Mouse (Mus musculus) neural tube, embryonic 14.5 days (tissue): Measurements from ENCODE around the gene Pwwp2b. TPM values are rescaled to one million over a fixed set of nuclear protein-coding genes. Genes with fewer than 3 reads are reported as not detected.

Experiments
- ATAC-seq: fragments of 200-750 bp; cut with Nextera tagmentation; 2 replicates; pipeline ENCODE4 v1.8.0; 2017; ENCODE audit warnings: low read depth, mild to moderate bottlenecking, moderate TSS enrichment, moderate library complexity
- H3K27ac ChIP-seq: fragments of 300-500 bp; sonication (generic); 2 replicates; pipeline ENCODE4 v1.5.1; 2014; ENCODE audit warnings: low read depth, mild to moderate bottlenecking, control low read depth, low read length, moderate library complexity, mixed read lengths
- H3K27me3 ChIP-seq: fragments of 300-500 bp; sonication (generic); 2 replicates; pipeline ENCODE4 v1.6.1; 2014; ENCODE audit warnings: low read length; ENCODE audit not compliant: control insufficient read depth, insufficient read depth
- H3K36me3 ChIP-seq: fragments of 300-500 bp; sonication (generic); 2 replicates; pipeline ENCODE4 v1.6.1; 2014; ENCODE audit warnings: low read length, mixed read lengths; ENCODE audit not compliant: control insufficient read depth, insufficient read depth
- H3K4me1 ChIP-seq: fragments of 300-500 bp; sonication (generic); 2 replicates; pipeline ENCODE4 v1.6.1; 2014; ENCODE audit warnings: low read length; ENCODE audit not compliant: control insufficient read depth, insufficient read depth
- H3K4me2 ChIP-seq: fragments of 300-500 bp; sonication (generic); 2 replicates; pipeline ENCODE4 v1.6.1; 2014; ENCODE audit warnings: mild to moderate bottlenecking, low read depth, low read length, control low read depth
- H3K4me3 ChIP-seq: fragments of 300-500 bp; sonication (generic); 2 replicates; pipeline ENCODE4 v1.5.1; 2014; ENCODE audit warnings: low read depth, low read length, control low read depth, mixed read lengths
- H3K9ac ChIP-seq: fragments of 300-500 bp; sonication (generic); replicated peaks from 2 replicates; pipeline ENCODE4 v1.6.1; 2014; ENCODE audit warnings: low read depth, mild to moderate bottlenecking, control low read depth, low read length, mixed read lengths
- H3K9me3 ChIP-seq: fragments of 300-500 bp; sonication (generic); 2 replicates; pipeline ENCODE4 v1.6.1; 2016; ENCODE audit warnings: low read length; ENCODE audit not compliant: control insufficient read depth
- WGBS: fragments of 180-500 bp; shearing (Covaris S2); extraction: QIAGEN DNeasy Blood & Tissue Kit; methylation state at CpG from one replicate; pipeline ENCODE4 v1.1.7; 2014; 5-methylcytosine and 5-hydroxymethylcytosine counted together
- polyA plus RNA-seq: library from polyadenylated mRNA; unstranded; fragments of >200 nt; fragmentation: Nextera tagmentation; extraction: Ambion mirVana; gene quantifications from 2 replicates; pipeline ENCODE4 v1.2.1, GENCODE M21; 2014

Pwwp2b gene
- polyA plus RNA-seq, 1 experiment from 2014 or later = 6.4 TPM

DNA sequence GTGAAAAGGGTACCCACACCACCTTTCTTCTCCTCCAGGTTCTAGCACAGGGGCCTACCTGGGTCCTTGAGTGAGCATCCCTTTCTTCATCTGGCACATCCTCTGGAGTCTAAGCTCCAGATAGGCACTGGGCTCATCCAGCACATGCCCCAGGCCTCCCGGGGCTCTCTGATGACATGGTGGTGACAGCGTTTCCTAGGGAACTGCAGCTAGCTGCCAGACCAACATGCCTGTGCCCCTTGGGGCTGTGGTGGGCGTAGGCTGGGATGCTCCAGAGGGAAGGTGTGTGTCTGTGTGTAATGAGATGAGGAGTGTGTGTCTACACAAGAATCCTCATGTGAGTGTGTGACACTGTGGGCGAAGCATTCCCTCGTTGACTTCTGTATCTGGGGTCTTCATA, 31.3 kb downstream of the Pwwp2b start:
- no peak overlapping the region for H3K4me2 ChIP-seq
- no peak overlapping the region for H3K9ac ChIP-seq
- no peaks in the 10 kb centered on the region for H3K9me3 ChIP-seq
- no peak overlapping the region for H3K4me3 ChIP-seq
- H3K4me1 ChIP-seq = peaks cover 3% of the 10 kb centered on the region; the same call in 1 of the 2 replicates
- 75% methylated on average over 5 of the region's 5 CpGs for WGBS
- H3K27ac ChIP-seq = no peak overlapping the region
- H3K27me3 ChIP-seq = no peaks in the 10 kb centered on the region
- no peak for ATAC-seq
- no peaks in the 10 kb centered on the region for H3K36me3 ChIP-seq

DNA sequence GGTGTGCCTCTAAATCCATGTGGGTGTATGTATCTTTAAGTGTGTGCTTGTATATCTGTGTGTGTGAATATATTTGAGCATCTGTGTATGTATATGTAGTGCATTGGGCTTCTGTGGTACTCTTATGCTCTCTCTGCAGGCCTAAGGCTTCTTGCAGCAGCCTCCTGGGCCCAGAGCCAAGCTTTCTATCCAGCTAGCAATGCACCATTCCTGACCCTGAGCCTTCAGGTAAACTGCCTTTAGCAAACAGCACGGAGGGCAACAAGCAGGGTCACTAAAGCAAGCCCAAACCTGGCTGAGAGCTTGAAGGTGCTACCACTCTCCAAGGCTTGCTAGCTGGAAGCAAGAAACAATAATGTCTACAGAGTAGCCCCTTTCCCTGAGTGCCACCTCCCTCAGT, 31.8 kb downstream of the Pwwp2b start:
- no peak overlapping the region for H3K9ac ChIP-seq
- no peaks in the 10 kb centered on the region for H3K36me3 ChIP-seq
- H3K4me2 ChIP-seq = no peak overlapping the region
- no peaks in the 10 kb centered on the region for H3K27me3 ChIP-seq
- H3K4me3 ChIP-seq = no peak overlapping the region
- peaks cover 3% of the 10 kb centered on the region; the same call in 1 of the 2 replicates for H3K4me1 ChIP-seq
- WGBS = 89% methylated on average over 1 of the region's 1 CpGs
- no peak for ATAC-seq
- no peaks in the 10 kb centered on the region for H3K9me3 ChIP-seq
- H3K27ac ChIP-seq = no peak overlapping the region

DNA sequence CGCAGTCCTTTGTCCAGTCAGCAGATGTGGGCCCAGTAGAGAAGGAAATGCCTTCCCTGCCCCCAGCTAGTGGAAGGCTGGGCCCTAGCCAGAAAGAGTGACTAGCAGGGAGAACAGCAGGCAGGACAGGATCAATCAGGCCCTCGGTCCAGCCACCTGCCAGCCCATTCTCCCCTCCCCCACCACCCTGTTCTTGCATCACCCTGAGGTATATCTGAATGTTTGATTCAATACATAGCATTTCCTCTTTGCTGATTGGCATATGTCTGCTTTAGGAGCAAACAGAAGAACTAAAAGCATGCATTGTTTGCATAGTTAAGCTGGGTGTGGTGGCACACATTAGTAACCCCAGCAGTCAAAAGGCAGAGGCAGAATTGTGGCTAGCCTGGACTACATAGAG, 32.9 kb downstream of the Pwwp2b start:
- H3K4me1 ChIP-seq = peaks cover 3% of the 10 kb centered on the region; the same call in 1 of the 2 replicates
- H3K27me3 ChIP-seq = no peaks in the 10 kb centered on the region
- H3K27ac ChIP-seq = no peak overlapping the region
- H3K9me3 ChIP-seq = no peaks in the 10 kb centered on the region
- no peak overlapping the region for H3K9ac ChIP-seq
- WGBS = 43% methylated on average over 2 of the region's 2 CpGs
- no peak for ATAC-seq
- no peak overlapping the region for H3K4me2 ChIP-seq
- H3K36me3 ChIP-seq = no peaks in the 10 kb centered on the region
- H3K4me3 ChIP-seq = no peak overlapping the region

GRCm38 (mm10) chr7:139282037-139282436, 33.8 kb downstream of the Pwwp2b start:
- Histone ChIP-seq H3K27ac (no peak overlapping the region), H3K27me3 (no peaks in the 10 kb centered on the region), H3K4me2 (no peak overlapping the region), H3K4me1 (peaks cover 3% of the 10 kb centered on the region; the same call in 1 of the 2 replicates), H3K4me3 (no peak overlapping the region), H3K9ac (no peak overlapping the region), H3K9me3 (no peaks in the 10 kb centered on the region), H3K36me3 (no peaks in the 10 kb centered on the region)
- ATAC-seq = no peak
- WGBS = 77% methylated on average over 3 of the region's 3 CpGs

- no peak overlapping the region for H3K9ac ChIP-seq
- no peaks in the 10 kb centered on the region for H3K36me3 ChIP-seq
- ATAC-seq = no peak
- H3K4me1 ChIP-seq = no peaks in the 10 kb centered on the region
- no peaks in the 10 kb centered on the region for H3K9me3 ChIP-seq
- WGBS = 79% methylated on average over 16 of the region's 16 CpGs
- H3K4me2 ChIP-seq = no peak overlapping the region
- no peak overlapping the region for H3K27ac ChIP-seq
- H3K27me3 ChIP-seq = no peaks in the 10 kb centered on the region
- no peak overlapping the region for H3K4me3 ChIP-seq
Measured at GRCm38 (mm10) chr7:139285295-139285943, 37.1 kb downstream of the Pwwp2b start.

DNA sequence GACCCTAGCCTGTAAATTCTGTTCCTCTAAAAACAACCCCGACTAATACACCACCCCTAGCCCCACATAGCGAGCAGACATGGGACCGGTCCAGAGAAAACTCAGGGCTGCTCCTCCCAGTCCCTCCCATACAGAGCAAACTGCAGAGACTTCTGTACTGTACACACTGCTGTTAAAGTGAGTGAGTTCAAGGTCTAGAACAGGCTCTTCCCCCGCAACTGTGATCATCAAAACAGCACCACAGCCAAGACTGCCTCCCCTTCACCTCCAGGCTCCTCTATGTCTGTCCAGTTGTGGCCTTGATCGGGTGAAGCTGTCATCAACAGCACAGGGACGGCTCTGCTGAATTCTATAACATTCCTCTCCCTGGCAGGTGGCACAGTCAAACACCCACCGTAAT, 40.3 kb downstream of the Pwwp2b start:
- Histone ChIP-seq H3K4me2 (no peak overlapping the region), H3K9ac (no peak overlapping the region), H3K27me3 (no peaks in the 10 kb centered on the region), H3K9me3 (no peaks in the 10 kb centered on the region), H3K4me3 (no peak overlapping the region), H3K4me1 (no peaks in the 10 kb centered on the region), H3K36me3 (no peaks in the 10 kb centered on the region), H3K27ac (no peak overlapping the region)
- no peak for ATAC-seq
- WGBS = 79% methylated on average over 7 of the region's 7 CpGs

GRCm38 (mm10) chr7:139293350-139293749, 45.1 kb downstream of the Pwwp2b start:
- H3K27me3 ChIP-seq = no peaks in the 10 kb centered on the region
- ATAC-seq = no peak
- WGBS = 48% methylated on average over 4 of the region's 4 CpGs
- H3K4me2 ChIP-seq = no peak overlapping the region
- no peaks in the 10 kb centered on the region for H3K4me1 ChIP-seq
- H3K36me3 ChIP-seq = no peaks in the 10 kb centered on the region
- no peaks in the 10 kb centered on the region for H3K9me3 ChIP-seq
- no peak overlapping the region for H3K27ac ChIP-seq
- no peak overlapping the region for H3K4me3 ChIP-seq
- H3K9ac ChIP-seq = no peak overlapping the region

- ATAC-seq = no peak
- no peaks in the 10 kb centered on the region for H3K36me3 ChIP-seq
- H3K9me3 ChIP-seq = no peaks in the 10 kb centered on the region
- WGBS = 91% methylated on average over 5 of the region's 5 CpGs
- H3K4me2 ChIP-seq = no peak overlapping the region
- H3K27ac ChIP-seq = no peak overlapping the region
- H3K4me3 ChIP-seq = no peak overlapping the region
- no peaks in the 10 kb centered on the region for H3K27me3 ChIP-seq
- H3K9ac ChIP-seq = no peak overlapping the region
- H3K4me1 ChIP-seq = no peaks in the 10 kb centered on the region
Measured at GRCm38 (mm10) chr7:139294076-139294475, 45.8 kb downstream of the Pwwp2b start.

DNA sequence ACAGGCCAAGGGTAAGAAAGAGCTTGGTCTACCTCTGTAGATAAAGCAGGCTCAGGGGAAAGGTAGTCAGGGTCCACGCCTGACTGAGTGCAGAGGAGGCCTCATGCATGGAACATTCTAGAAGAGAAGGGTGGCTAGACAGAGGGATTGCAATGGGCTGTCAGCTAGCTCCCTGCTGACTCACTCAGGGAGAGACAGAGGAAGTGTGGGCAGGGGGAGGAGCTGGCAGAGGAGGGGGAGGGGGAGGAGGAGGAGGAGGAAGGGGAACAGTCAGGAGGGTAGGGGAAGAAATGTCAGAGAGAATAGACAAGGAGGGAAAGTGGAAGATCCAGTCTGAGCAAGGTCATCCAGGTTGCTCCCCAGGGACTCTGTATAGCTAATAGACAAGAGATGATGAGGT, 47.4 kb downstream of the Pwwp2b start:
- Histone ChIP-seq H3K36me3 (no peaks in the 10 kb centered on the region), H3K4me1 (no peaks in the 10 kb centered on the region), H3K27ac (no peak overlapping the region), H3K4me2 (no peak overlapping the region), H3K4me3 (no peak overlapping the region), H3K27me3 (no peaks in the 10 kb centered on the region), H3K9ac (no peak overlapping the region), H3K9me3 (no peaks in the 10 kb centered on the region)
- ATAC-seq = no peak
- WGBS = 86% methylated on average over 1 of the region's 1 CpGs
